Mouse (Mus musculus) hindbrain, embryonic 12.5 days (tissue): ENCODE results near the gene Gm14391. TPM values are rescaled to one million over a fixed set of nuclear protein-coding genes. Genes with fewer than 3 reads are reported as not detected.
"Not testable (repeated sequence)": the region's sequence is repeated elsewhere in the genome, so short reads cannot be mapped to it uniquely, and the experiment has no call there.

ENCODE experiments used
- ATAC-seq: fragments of 200-750 bp; cut with Nextera tagmentation; 2 replicates; pipeline ENCODE4 v1.8.0; 2017; ENCODE audit warnings: moderate TSS enrichment; ENCODE audit not compliant: low FRiP score
- H3K27ac ChIP-seq: fragments of 300-500 bp; sonication (generic); 2 replicates; pipeline ENCODE4 v1.5.1; 2016; ENCODE audit warnings: mild to moderate bottlenecking
- H3K27me3 ChIP-seq: fragments of 300-500 bp; sonication (generic); 2 replicates; pipeline ENCODE4 v1.6.1; 2016; ENCODE audit warnings: mild to moderate bottlenecking
- H3K36me3 ChIP-seq: fragments of 300-500 bp; sonication (generic); 2 replicates; pipeline ENCODE4 v1.6.1; 2016; ENCODE audit warnings: mild to moderate bottlenecking
- H3K4me1 ChIP-seq: fragments of 300-500 bp; sonication (generic); 2 replicates; pipeline ENCODE4 v1.6.1; 2016
- H3K4me2 ChIP-seq: fragments of 300-500 bp; sonication (generic); replicated peaks from 2 replicates; pipeline ENCODE4 v1.6.1; 2016; ENCODE audit warnings: mild to moderate bottlenecking
- H3K4me3 ChIP-seq: fragments of 300-500 bp; sonication (generic); 2 replicates; pipeline ENCODE4 v1.5.1; 2016; ENCODE audit warnings: mild to moderate bottlenecking
- H3K9ac ChIP-seq: fragments of 300-500 bp; sonication (generic); 2 replicates; pipeline ENCODE4 v1.6.1; 2016; ENCODE audit warnings: mild to moderate bottlenecking, moderate library complexity
- H3K9me3 ChIP-seq: fragments of 300-500 bp; sonication (generic); replicated peaks from 2 replicates; pipeline ENCODE4 v1.6.1; 2016; ENCODE audit warnings: mild to moderate bottlenecking
- WGBS: fragments of 180-500 bp; shearing (Covaris S2); methylation state at CpG from one replicate; pipeline ENCODE4 v1.1.7; 2016; 5-methylcytosine and 5-hydroxymethylcytosine counted together
- polyA plus RNA-seq: library from polyadenylated mRNA; unstranded; fragments of >200 nt; fragmentation: Nextera tagmentation; extraction: Ambion mirVana; gene quantifications from 2 replicates; pipeline ENCODE4 v1.2.1, GENCODE M21; 2016

The Gm14391 gene
- polyA plus RNA-seq, 1 experiment from 2014 or later = 3.2 TPM

- not testable (repeated sequence) for H3K27ac ChIP-seq, ATAC-seq, H3K9me3 ChIP-seq, H3K27me3 ChIP-seq, H3K9ac ChIP-seq, H3K4me1 ChIP-seq, H3K36me3 ChIP-seq
- WGBS = 3% methylated on average over 24 of the region's 25 CpGs
- Histone ChIP-seq H3K4me3 (peak overlapping the region; percentile 44), H3K4me2 (peak overlapping the region; percentile 46)
Measured at GRCm38 (mm10) chr2:175141118-175141992, 65.4 kb downstream of the Gm14391 start.

Other genes with a start within 250 kb of the Gm14391 start
- 0.23 TPM in 1 of 2 replicates, not detected in the other for gene Gm14444, start 196.7 kb downstream of the Gm14391 start, polyA plus RNA-seq
- 0.98 and 1.0 TPM in 2 replicates for gene Gm14393, start 139.1 kb downstream of the Gm14391 start, polyA plus RNA-seq
- 6.4 and 7.0 TPM in 2 replicates for gene Gm14399, start 64.9 kb downstream of the Gm14391 start, polyA plus RNA-seq
- gene Gm14443, start 31.0 kb downstream of the Gm14391 start, polyA plus RNA-seq = 0.87 and 1.1 TPM in 2 replicates
- 0.70 and 5.0 TPM in 2 replicates for gene Gm14440, start 68.2 kb upstream of the Gm14391 start, polyA plus RNA-seq
- 18.8 and 18.9 TPM in 2 replicates for gene Gm4631, start 131.3 kb upstream of the Gm14391 start, polyA plus RNA-seq
- 6.5 and 6.6 TPM in 2 replicates for gene Zfp968, start 165.5 kb upstream of the Gm14391 start, polyA plus RNA-seq
- 12.9 and 15.3 TPM in 2 replicates for gene Gm4724, start 228.9 kb upstream of the Gm14391 start, polyA plus RNA-seq